Mouse (Mus musculus) cerebellum, adult 2 months (tissue): Measurements from ENCODE around the gene Dph3. TPM values are rescaled to one million over a fixed set of nuclear protein-coding genes. Genes with fewer than 3 reads are reported as not detected.

Source experiments
- DNase-seq, 2 experiments: peaks; one replicate each; pipeline ENCODE4 v3.0.0; 2021
- H3K27ac ChIP-seq: fragments of 200-500 bp; 2 replicates; pipeline ENCODE4 v1.5.1; 2012; ENCODE audit warnings: low read length, control low read depth, inconsistent platforms; ENCODE audit not compliant: insufficient read depth
- H3K27me3 ChIP-seq: fragments of 200-500 bp; 2 replicates; pipeline ENCODE4 v1.6.1; 2012; ENCODE audit warnings: inconsistent platforms, mild to moderate bottlenecking, low read length, moderate library complexity; ENCODE audit not compliant: control insufficient read depth, insufficient read depth
- H3K4me1 ChIP-seq: fragments of 200-500 bp; 2 replicates; pipeline ENCODE4 v1.6.1; 2011; ENCODE audit warnings: low read length; ENCODE audit not compliant: control insufficient read depth, insufficient read depth
- H3K4me3 ChIP-seq: fragments of 200-500 bp; replicated peaks from 2 replicates; pipeline ENCODE3; 2011; ENCODE audit warnings: mild to moderate bottlenecking, low read depth, low read length, control low read depth; ENCODE audit not compliant: insufficient read depth
- CTCF ChIP-seq: fragments of 200-500 bp; IDR thresholded peaks from 2 replicates; pipeline ENCODE4 v1.5.1; 2011; ENCODE audit warnings: low read depth, mild to moderate bottlenecking, control low read depth, low read length, moderate library complexity, borderline replicate concordance; ENCODE audit not compliant: insufficient read depth
- POLR2A ChIP-seq: fragments of 200-500 bp; IDR thresholded peaks from 2 replicates; pipeline ENCODE4 v1.6.1; 2011; ENCODE audit warnings: low read length, control low read depth, borderline replicate concordance; ENCODE audit not compliant: insufficient read depth
- WGBS: fragments of 180-500 bp; shearing (Covaris S2); methylation state at CpG from one replicate; pipeline ENCODE4 v1.1.7; 2018; 5-methylcytosine and 5-hydroxymethylcytosine counted together
- polyA plus RNA-seq: library from polyadenylated mRNA; depleted of rRNA; stranded (reverse); fragments of >200 nt; gene quantifications from 2 replicates; pipeline ENCODE4 v1.2.3, GENCODE M21; 2012

The Dph3 gene
- polyA plus RNA-seq, 1 experiment, result 54.6 TPM

GRCm38 (mm10) chr14:32057664-32058063 is 27.9 kb downstream of the Dph3 start:
- DNase-seq, result no peak
- no peaks in the 10 kb centered on the region for H3K27me3 ChIP-seq
- H3K27ac ChIP-seq, result no peak overlapping the region
- no peak overlapping the region for H3K4me3 ChIP-seq
- 86% methylated on average over 4 of the region's 4 CpGs for WGBS
- H3K4me1 ChIP-seq, result no peaks in the 10 kb centered on the region
- TF ChIP-seq CTCF, result no peak

DNA sequence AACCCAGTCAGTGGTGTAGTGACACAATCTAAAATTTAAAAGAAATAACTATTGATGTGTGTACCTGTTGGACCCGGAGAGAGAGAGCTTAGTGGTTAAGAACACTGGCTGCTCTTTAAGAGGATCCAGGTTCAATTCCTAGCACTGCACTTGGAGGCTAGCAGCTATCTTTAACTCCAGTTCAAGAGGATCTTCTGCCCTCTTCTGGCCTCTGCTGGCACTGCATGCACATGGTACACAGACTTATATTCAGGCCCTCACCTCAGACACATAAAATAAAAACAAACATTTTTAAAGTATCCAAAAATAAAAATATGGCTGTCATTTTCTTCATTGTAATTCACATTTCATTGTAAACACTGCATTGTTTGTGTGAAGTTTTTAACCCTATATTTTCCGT is 28.9 kb downstream of the Dph3 start:
- no peak for DNase-seq
- Histone ChIP-seq H3K27me3 (no peaks in the 10 kb centered on the region), H3K4me1 (no peaks in the 10 kb centered on the region), H3K4me3 (no peak overlapping the region), H3K27ac (no peak overlapping the region)
- TF ChIP-seq CTCF (peak; percentile 31; the same call in 1 of the 2 replicates), POLR2A (no peak)
- 95% methylated on average over 2 of the region's 2 CpGs for WGBS

GRCm38 (mm10) chr14:32055781-32056180 is 29.7 kb downstream of the Dph3 start:
- no peak overlapping the region for H3K27ac ChIP-seq
- H3K27me3 ChIP-seq, result no peaks in the 10 kb centered on the region
- no peaks in the 10 kb centered on the region for H3K4me1 ChIP-seq
- H3K4me3 ChIP-seq, result no peak overlapping the region
- WGBS, result 89% methylated on average over 8 of the region's 8 CpGs
- no peak for TF ChIP-seq CTCF
- TF ChIP-seq POLR2A, result no peak
- no peak for DNase-seq

GRCm38 (mm10) chr14:32054788-32055187 is 30.7 kb downstream of the Dph3 start:
- TF ChIP-seq POLR2A, result no peak
- no peak for TF ChIP-seq CTCF
- no peak overlapping the region for H3K4me3 ChIP-seq

DNA sequence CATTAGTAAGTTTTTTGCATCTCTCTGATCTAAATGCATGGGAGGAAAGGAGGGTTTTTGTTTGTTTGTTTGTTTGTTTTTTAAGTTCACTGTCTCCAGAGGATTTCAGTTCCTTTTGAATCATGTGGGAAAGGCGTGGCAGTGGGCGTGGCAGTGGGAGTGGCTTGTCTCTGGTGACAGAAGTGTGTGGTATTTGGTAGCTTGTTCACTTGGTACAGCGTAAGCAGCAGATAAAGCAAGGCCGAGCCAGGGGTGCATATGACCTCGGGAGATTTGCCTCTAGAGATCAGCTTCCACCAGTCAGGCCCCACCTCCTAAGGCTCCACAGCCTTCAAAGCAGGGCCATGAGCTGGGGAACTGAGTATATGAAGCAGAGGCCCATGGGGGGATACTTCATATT is 31.6 kb downstream of the Dph3 start:
- TF ChIP-seq CTCF (no peak), POLR2A (no peak)
- 79% methylated on average over 5 of the region's 5 CpGs for WGBS
- DNase-seq, result no peak

More at GRCm38 (mm10) chr14:32054788-32055187, 30.7 kb downstream of the Dph3 start:
- Histone ChIP-seq H3K27ac (no peak overlapping the region), H3K4me1 (no peaks in the 10 kb centered on the region), H3K27me3 (no peaks in the 10 kb centered on the region)
- 79% methylated on average over 10 of the region's 10 CpGs for WGBS
- DNase-seq, result no peak

GRCm38 (mm10) chr14:32050171-32050570 is 35.4 kb downstream of the Dph3 start:
- H3K4me3 ChIP-seq, result no peak overlapping the region
- no peak for TF ChIP-seq CTCF
- no peak for TF ChIP-seq POLR2A
- WGBS, result 86% methylated on average over 6 of the region's 6 CpGs

More for the DNA sequence above, 31.6 kb downstream of the Dph3 start:
- no peaks in the 10 kb centered on the region for H3K4me1 ChIP-seq
- H3K27me3 ChIP-seq, result no peaks in the 10 kb centered on the region
- no peak overlapping the region for H3K27ac ChIP-seq
- H3K4me3 ChIP-seq, result no peak overlapping the region

DNA sequence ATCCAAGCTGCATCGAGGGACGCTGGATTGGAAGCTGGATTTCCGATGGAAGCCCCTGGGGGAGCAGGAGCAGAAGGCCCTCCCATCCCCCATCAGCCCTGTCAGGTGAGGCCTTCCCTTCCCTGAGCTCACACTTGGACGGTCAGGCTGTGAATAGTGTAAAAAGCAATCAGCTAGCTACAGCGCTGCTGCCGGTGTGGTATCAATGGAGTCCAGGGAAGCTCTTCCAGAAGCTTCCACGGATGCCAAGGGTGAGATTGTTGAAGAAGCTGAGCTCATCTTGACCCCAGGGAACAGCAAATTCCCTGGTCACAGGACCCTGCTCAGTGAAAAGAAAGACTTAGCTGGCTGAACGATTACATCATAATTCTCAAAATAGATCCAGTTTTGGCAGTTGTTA is 39.2 kb downstream of the Dph3 start:
- Histone ChIP-seq H3K27me3 (no peaks in the 10 kb centered on the region), H3K27ac (no peak overlapping the region), H3K4me1 (no peaks in the 10 kb centered on the region), H3K4me3 (no peak overlapping the region)
- WGBS, result 70% methylated on average over 8 of the region's 8 CpGs
- no peak for DNase-seq
- TF ChIP-seq CTCF (no peak), POLR2A (no peak)

More at GRCm38 (mm10) chr14:32050171-32050570, 35.4 kb downstream of the Dph3 start:
- DNase-seq, result no peak
- H3K27me3 ChIP-seq, result no peaks in the 10 kb centered on the region
- no peaks in the 10 kb centered on the region for H3K4me1 ChIP-seq
- H3K27ac ChIP-seq, result no peak overlapping the region

DNA sequence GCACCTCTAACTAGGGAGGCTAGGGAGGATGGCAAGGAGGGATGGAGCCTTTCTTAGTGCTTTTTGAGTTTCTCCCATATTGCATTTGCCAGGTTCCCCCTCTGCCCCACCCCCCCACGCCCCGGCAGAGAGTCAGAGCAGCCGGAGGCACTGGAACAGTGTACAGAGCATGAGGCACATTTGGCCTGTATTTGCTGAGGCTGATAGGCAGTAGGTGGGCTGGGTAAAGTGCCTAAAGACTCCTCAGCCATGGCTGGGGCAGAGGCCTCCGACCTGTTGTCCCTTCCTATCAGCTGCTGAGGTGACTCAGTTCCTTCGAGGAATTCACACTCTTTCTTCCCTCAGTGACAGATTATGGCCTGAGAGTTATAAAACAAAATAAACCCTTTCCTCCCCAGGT is 43.4 kb downstream of the Dph3 start:
- no peak for DNase-seq
- Histone ChIP-seq H3K27ac (no peak overlapping the region), H3K27me3 (no peaks in the 10 kb centered on the region), H3K4me1 (peaks cover 5% of the 10 kb centered on the region), H3K4me3 (no peak overlapping the region)
- TF ChIP-seq CTCF, result no peak
- TF ChIP-seq POLR2A, result no peak
- 50% methylated on average over 5 of the region's 5 CpGs for WGBS

- Histone ChIP-seq H3K27me3 (no peaks in the 10 kb centered on the region), H3K4me1 (peaks cover 16% of the 10 kb centered on the region), H3K4me3 (no peak overlapping the region), H3K27ac (no peak overlapping the region)
- TF ChIP-seq CTCF (no peak), POLR2A (no peak)
- peak in 1 of 2 experiments; percentile 56 for DNase-seq
- WGBS, result 52% methylated on average over 8 of the region's 8 CpGs
These were observed 47.8 kb downstream of the Dph3 start for GRCm38 (mm10) chr14:32037661-32038252.
